Mouse (Mus musculus) liver, postnatal 0 days (tissue): Measurements from ENCODE around the gene Cyth3. TPM values are rescaled to one million over a fixed set of nuclear protein-coding genes. Genes with fewer than 3 reads are reported as not detected.

ENCODE experiments used
- ATAC-seq: fragments of 200-750 bp; cut with Nextera tagmentation; 2 replicates; pipeline ENCODE4 v1.8.0; 2017; ENCODE audit warnings: mild to moderate bottlenecking, moderate library complexity
- DNase-seq: peaks from one replicate; pipeline ENCODE4 v3.0.0-alpha.2; 2016
- H3K27ac ChIP-seq: fragments of 300-500 bp; sonication (generic); 2 replicates; pipeline ENCODE4 v1.5.1; 2014; ENCODE audit warnings: antibody characterized with exemption, moderate library complexity, mild to moderate bottlenecking, low read depth
- H3K27me3 ChIP-seq: fragments of 300-500 bp; sonication (generic); 2 replicates; pipeline ENCODE4 v1.6.1; 2014; ENCODE audit warnings: low read length, control low read depth, mixed read lengths; ENCODE audit not compliant: insufficient read depth
- H3K36me3 ChIP-seq: fragments of 300-500 bp; sonication (generic); replicated peaks from 2 replicates; pipeline ENCODE4 v1.6.1; 2014; ENCODE audit warnings: mild to moderate bottlenecking, control low read depth, low read length, moderate library complexity, mixed read lengths; ENCODE audit not compliant: insufficient read depth
- H3K4me1 ChIP-seq: fragments of 300-500 bp; sonication (generic); 2 replicates; pipeline ENCODE4 v1.6.1; 2014; ENCODE audit warnings: antibody characterized with exemption, mild to moderate bottlenecking, control low read depth; ENCODE audit not compliant: insufficient read depth
- H3K4me2 ChIP-seq: fragments of 300-500 bp; sonication (generic); 2 replicates; pipeline ENCODE4 v1.6.1; 2014; ENCODE audit warnings: low read depth, mild to moderate bottlenecking, low read length, moderate library complexity, mixed read lengths
- H3K4me3 ChIP-seq: fragments of 300-500 bp; sonication (generic); 2 replicates; pipeline ENCODE4 v1.5.1; 2014; ENCODE audit warnings: low read depth, low read length
- H3K9ac ChIP-seq: fragments of 300-500 bp; sonication (generic); replicated peaks from 2 replicates; pipeline ENCODE4 v1.6.1; 2014; ENCODE audit warnings: mild to moderate bottlenecking, moderate library complexity
- H3K9me3 ChIP-seq: fragments of 300-500 bp; sonication (generic); 2 replicates; pipeline ENCODE4 v1.6.1; 2016; ENCODE audit warnings: mild to moderate bottlenecking, control low read depth, low read length, mixed read lengths
- CTCF ChIP-seq: sonication (generic); IDR thresholded peaks from 2 replicates; pipeline ENCODE4 v1.5.1; 2016; ENCODE audit warnings: antibody characterized with exemption, low read depth
- EP300 ChIP-seq: IDR thresholded peaks from 2 replicates; pipeline ENCODE4 v1.6.1; 2016; ENCODE audit warnings: antibody characterized with exemption, low read depth, mild to moderate bottlenecking
- WGBS: fragments of 180-500 bp; shearing (Covaris S2); extraction: QIAGEN DNeasy Blood & Tissue Kit; methylation state at CpG from one replicate; pipeline ENCODE4 v1.1.7; 2014; ENCODE audit not compliant: insufficient replicate concordance; 5-methylcytosine and 5-hydroxymethylcytosine counted together
- polyA plus RNA-seq: library from polyadenylated mRNA; unstranded; fragments of >200 nt; fragmentation: Nextera tagmentation; extraction: Ambion mirVana; gene quantifications from 2 replicates; pipeline ENCODE4 v1.2.1, GENCODE M21; 2015

Cyth3 gene
- polyA plus RNA-seq, 1 experiment from 2014 or later: 15.3 TPM

- TF ChIP-seq CTCF (no peak), EP300 (no peak)
- no peak for DNase-seq
- Histone ChIP-seq H3K4me3 (no peak overlapping the region), H3K9ac (no peak overlapping the region), H3K4me1 (no peaks in the 10 kb centered on the region), H3K9me3 (no peaks in the 10 kb centered on the region), H3K36me3 (no peaks in the 10 kb centered on the region), H3K4me2 (no peak overlapping the region), H3K27me3 (no peaks in the 10 kb centered on the region), H3K27ac (no peak overlapping the region)
- 76% methylated on average over 8 of the region's 8 CpGs for WGBS
- ATAC-seq: no peak
Measured at GRCm38 (mm10) chr5:143581874-143582273, 40.4 kb upstream of the Cyth3 start.

GRCm38 (mm10) chr5:143583081-143583480 lies 39.2 kb upstream of the Cyth3 start:
- Histone ChIP-seq H3K9ac (no peak overlapping the region), H3K9me3 (no peaks in the 10 kb centered on the region), H3K27me3 (no peaks in the 10 kb centered on the region), H3K4me1 (no peaks in the 10 kb centered on the region), H3K27ac (no peak overlapping the region), H3K4me3 (no peak overlapping the region), H3K36me3 (no peaks in the 10 kb centered on the region), H3K4me2 (no peak overlapping the region)
- DNase-seq (no peak), ATAC-seq (no peak)
- TF ChIP-seq EP300: no peak
- no peak for TF ChIP-seq CTCF
- 90% methylated on average over 10 of the region's 10 CpGs for WGBS

DNA sequence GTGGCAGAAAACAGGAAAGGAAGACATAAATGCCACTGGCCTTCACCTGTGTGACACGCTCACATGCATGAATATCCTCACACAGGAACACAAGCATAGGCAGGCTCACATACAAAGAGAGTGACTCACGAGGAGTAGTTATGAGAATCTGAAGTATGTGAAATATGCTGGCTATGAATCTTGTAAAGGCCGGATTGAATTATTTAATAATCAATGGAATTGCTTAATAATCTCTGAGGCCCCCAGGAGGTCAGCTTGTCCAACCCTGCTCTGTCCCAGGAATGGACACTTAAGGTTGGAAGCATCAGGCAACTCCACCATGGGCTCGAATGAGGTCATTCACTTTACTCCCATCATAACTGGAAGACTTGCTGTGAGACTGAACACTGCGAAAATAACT lies 37.3 kb upstream of the Cyth3 start:
- TF ChIP-seq EP300: no peak
- no peak for TF ChIP-seq CTCF
- no peaks in the 10 kb centered on the region for H3K9me3 ChIP-seq
- ATAC-seq (no peak), DNase-seq (no peak)
- no peak overlapping the region for H3K4me3 ChIP-seq
- H3K4me1 ChIP-seq: no peaks in the 10 kb centered on the region
- no peaks in the 10 kb centered on the region for H3K36me3 ChIP-seq
- H3K27ac ChIP-seq: no peak overlapping the region
- no peak overlapping the region for H3K9ac ChIP-seq
- H3K27me3 ChIP-seq: no peaks in the 10 kb centered on the region
- 74% methylated on average over 5 of the region's 5 CpGs for WGBS
- no peak overlapping the region for H3K4me2 ChIP-seq

GRCm38 (mm10) chr5:143586386-143586785 lies 35.9 kb upstream of the Cyth3 start:
- DNase-seq: no peak
- H3K9me3 ChIP-seq: no peaks in the 10 kb centered on the region
- no peaks in the 10 kb centered on the region for H3K36me3 ChIP-seq
- WGBS: 84% methylated on average over 8 of the region's 8 CpGs
- no peaks in the 10 kb centered on the region for H3K27me3 ChIP-seq
- H3K4me1 ChIP-seq: no peaks in the 10 kb centered on the region
- ATAC-seq: no peak
- no peak overlapping the region for H3K9ac ChIP-seq
- no peak overlapping the region for H3K4me2 ChIP-seq
- no peak overlapping the region for H3K4me3 ChIP-seq
- no peak for TF ChIP-seq EP300
- TF ChIP-seq CTCF: no peak
- H3K27ac ChIP-seq: no peak overlapping the region

GRCm38 (mm10) chr5:143589108-143589507 lies 33.1 kb upstream of the Cyth3 start:
- Histone ChIP-seq H3K27ac (no peak overlapping the region), H3K4me3 (no peak overlapping the region), H3K36me3 (no peaks in the 10 kb centered on the region), H3K9ac (no peak overlapping the region), H3K4me1 (no peaks in the 10 kb centered on the region), H3K27me3 (no peaks in the 10 kb centered on the region), H3K9me3 (no peaks in the 10 kb centered on the region), H3K4me2 (no peak overlapping the region)
- ATAC-seq: no peak
- WGBS: 66% methylated on average over 17 of the region's 17 CpGs
- DNase-seq: no peak
- TF ChIP-seq CTCF: no peak
- no peak for TF ChIP-seq EP300

GRCm38 (mm10) chr5:143592926-143593325 lies 29.3 kb upstream of the Cyth3 start:
- no peak overlapping the region for H3K27ac ChIP-seq
- ATAC-seq (no peak), DNase-seq (no peak)
- WGBS: 71% methylated on average over 5 of the region's 5 CpGs
- no peak for TF ChIP-seq CTCF
- no peak for TF ChIP-seq EP300
- no peak overlapping the region for H3K4me2 ChIP-seq
- no peaks in the 10 kb centered on the region for H3K27me3 ChIP-seq
- H3K9me3 ChIP-seq: no peaks in the 10 kb centered on the region
- H3K4me1 ChIP-seq: no peaks in the 10 kb centered on the region
- H3K4me3 ChIP-seq: no peak overlapping the region
- no peaks in the 10 kb centered on the region for H3K36me3 ChIP-seq
- no peak overlapping the region for H3K9ac ChIP-seq

- WGBS: 74% methylated on average over 11 of the region's 11 CpGs
Measured at GRCm38 (mm10) chr5:143593563-143594146, 28.6 kb upstream of the Cyth3 start.

More at GRCm38 (mm10) chr5:143593563-143594146, 28.6 kb upstream of the Cyth3 start:
- H3K27me3 ChIP-seq: no peaks in the 10 kb centered on the region
- no peak overlapping the region for H3K4me3 ChIP-seq
- 0 out of 2 replicates have a peak, but pooled peaks cover 3% of the 10 kb centered on the region for H3K9me3 ChIP-seq
- ATAC-seq (no peak), DNase-seq (no peak)
- TF ChIP-seq CTCF: no peak
- no peak for TF ChIP-seq EP300
- H3K27ac ChIP-seq: no peak overlapping the region
- H3K36me3 ChIP-seq: no peaks in the 10 kb centered on the region
- H3K4me1 ChIP-seq: no peaks in the 10 kb centered on the region
- no peak overlapping the region for H3K9ac ChIP-seq
- no peak overlapping the region for H3K4me2 ChIP-seq
